Mouse (Mus musculus) kidney, postnatal 0 days (tissue): ENCODE measurements around the gene Nr2e1. TPM values are rescaled to one million over a fixed set of nuclear protein-coding genes. Genes with fewer than 3 reads are reported as not detected.

Experiments
- ATAC-seq: fragments of 200-750 bp; cut with Nextera tagmentation; replicated peaks from 2 replicates; pipeline ENCODE4 v1.8.0; 2017; ENCODE audit warnings: low read depth, moderate number of reproducible peaks, moderate TSS enrichment, moderate library complexity; ENCODE audit not compliant: low FRiP score
- DNase-seq: peaks from one replicate; pipeline ENCODE4 v3.0.0-alpha.2; 2016; ENCODE audit warnings: low spot score
- H3K27ac ChIP-seq: fragments of 300-500 bp; sonication (generic); 2 replicates; pipeline ENCODE4 v1.5.1; 2014; ENCODE audit warnings: mild to moderate bottlenecking
- H3K27me3 ChIP-seq: fragments of 300-500 bp; sonication (generic); 2 replicates; pipeline ENCODE4 v1.6.1; 2014; ENCODE audit warnings: low read length, mixed read lengths; ENCODE audit not compliant: insufficient read depth
- H3K36me3 ChIP-seq: fragments of 300-500 bp; sonication (generic); 2 replicates; pipeline ENCODE4 v1.6.1; 2014; ENCODE audit warnings: low read length, mixed read lengths; ENCODE audit not compliant: insufficient read depth
- H3K4me1 ChIP-seq: fragments of 300-500 bp; sonication (generic); replicated peaks from 2 replicates; pipeline ENCODE4 v1.6.1; 2014; ENCODE audit warnings: antibody characterized with exemption, low read length, mixed read lengths; ENCODE audit not compliant: insufficient read depth
- H3K4me2 ChIP-seq: fragments of 300-500 bp; sonication (generic); 2 replicates; pipeline ENCODE4 v1.6.1; 2014; ENCODE audit warnings: mild to moderate bottlenecking, low read length, moderate library complexity, mixed read lengths
- H3K4me3 ChIP-seq: fragments of 300-500 bp; sonication (generic); replicated peaks from 2 replicates; pipeline ENCODE4 v1.5.1; 2014; ENCODE audit warnings: low read depth, low read length
- H3K9ac ChIP-seq: fragments of 300-500 bp; sonication (generic); 2 replicates; pipeline ENCODE4 v1.6.1; 2014; ENCODE audit warnings: low read depth, low read length
- H3K9me3 ChIP-seq: fragments of 300-500 bp; sonication (generic); replicated peaks from 2 replicates; pipeline ENCODE4 v1.6.1; 2016; ENCODE audit warnings: low read length, inconsistent platforms, mixed read lengths
- CTCF ChIP-seq: IDR thresholded peaks from 2 replicates; pipeline ENCODE4 v1.5.1; 2016; ENCODE audit warnings: antibody characterized with exemption, low read depth, mild to moderate bottlenecking, moderate library complexity
- WGBS: fragments of 180-500 bp; shearing (Covaris S2); extraction: QIAGEN DNeasy Blood & Tissue Kit; methylation state at CpG from one replicate; pipeline ENCODE4 v1.1.7; 2014; 5-methylcytosine and 5-hydroxymethylcytosine counted together
- polyA plus RNA-seq: library from polyadenylated mRNA; unstranded; fragments of >200 nt; fragmentation: Nextera tagmentation; extraction: Ambion mirVana; gene quantifications from 2 replicates; pipeline ENCODE4 v1.2.1, GENCODE M21; 2015

The Nr2e1 gene
- polyA plus RNA-seq, 1 experiment from 2014 or later: not detected

DNA sequence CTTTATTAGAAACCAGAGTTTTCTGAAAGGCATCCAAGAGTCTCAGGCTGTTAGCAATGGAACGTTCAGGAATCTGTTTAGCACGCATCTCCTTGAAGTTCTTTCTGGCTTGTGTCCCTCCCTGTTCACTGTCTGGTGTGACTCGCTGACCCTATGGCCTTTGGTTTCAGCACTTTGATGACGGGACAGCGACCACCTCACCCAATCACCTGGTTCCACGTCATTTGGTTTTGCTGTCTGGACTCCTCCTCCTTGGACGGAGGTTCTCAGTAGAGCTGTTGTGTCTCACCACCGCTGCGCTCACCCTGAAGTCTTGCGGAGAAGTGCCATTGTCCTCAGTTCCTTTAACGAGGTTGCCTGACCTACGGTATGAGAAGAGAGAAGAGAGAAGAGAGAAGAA lies 21.2 kb downstream of the Nr2e1 start:
- 2% methylated on average over 12 of the region's 12 CpGs for WGBS
- Histone ChIP-seq H3K9me3 (no peaks in the 10 kb centered on the region), H3K4me1 (no peaks in the 10 kb centered on the region), H3K4me2 (no peak overlapping the region), H3K27me3 (peaks cover 25% of the 10 kb centered on the region), H3K27ac (no peak overlapping the region), H3K36me3 (no peaks in the 10 kb centered on the region), H3K4me3 (no peak overlapping the region), H3K9ac (no peak overlapping the region)
- TF ChIP-seq CTCF: no peak
- DNase-seq (peak; percentile 73), ATAC-seq (peak; percentile 73)

- Histone ChIP-seq H3K4me1 (no peaks in the 10 kb centered on the region), H3K9me3 (no peaks in the 10 kb centered on the region), H3K27me3 (peaks cover 14% of the 10 kb centered on the region; the same call in 1 of the 2 replicates), H3K4me3 (no peak overlapping the region), H3K4me2 (no peak overlapping the region), H3K27ac (no peak overlapping the region), H3K9ac (no peak overlapping the region), H3K36me3 (no peaks in the 10 kb centered on the region)
- DNase-seq (no peak), ATAC-seq (no peak)
- WGBS: 77% methylated on average over 5 of the region's 5 CpGs
- TF ChIP-seq CTCF: no peak
Observed at GRCm38 (mm10) chr10:42559581-42560200, 23.7 kb downstream of the Nr2e1 start.

DNA sequence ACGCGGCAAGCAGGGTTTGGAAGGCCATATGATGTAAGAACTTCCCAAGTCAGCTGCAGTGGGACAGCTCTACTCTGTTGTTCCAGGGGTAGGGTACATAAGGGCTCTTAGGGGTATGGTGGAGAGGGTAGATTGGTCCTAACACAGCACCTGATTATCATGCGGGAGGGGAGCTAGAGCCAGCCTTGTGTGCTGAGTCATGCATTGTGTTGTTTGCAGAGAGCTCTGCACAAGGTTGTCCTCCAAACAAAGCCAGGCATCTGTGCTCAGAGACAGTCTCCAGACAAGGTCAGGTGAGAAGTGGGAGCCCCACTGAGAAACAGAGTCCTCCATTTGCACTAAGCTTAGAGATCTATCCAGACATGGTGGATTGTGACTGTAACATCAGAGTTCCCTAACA lies 36.9 kb downstream of the Nr2e1 start:
- Histone ChIP-seq H3K4me1 (no peaks in the 10 kb centered on the region), H3K4me3 (no peak overlapping the region), H3K36me3 (no peaks in the 10 kb centered on the region), H3K27me3 (no peaks in the 10 kb centered on the region), H3K9ac (no peak overlapping the region), H3K9me3 (no peaks in the 10 kb centered on the region), H3K27ac (no peak overlapping the region), H3K4me2 (no peak overlapping the region)
- DNase-seq (no peak), ATAC-seq (no peak)
- TF ChIP-seq CTCF: no peak
- 90% methylated on average over 3 of the region's 3 CpGs for WGBS

GRCm38 (mm10) chr10:42545707-42546503 lies 37.5 kb downstream of the Nr2e1 start:
- Histone ChIP-seq H3K4me2 (no peak overlapping the region), H3K36me3 (no peaks in the 10 kb centered on the region), H3K4me1 (no peaks in the 10 kb centered on the region), H3K4me3 (no peak overlapping the region), H3K27me3 (no peaks in the 10 kb centered on the region), H3K9ac (no peak overlapping the region), H3K27ac (no peak overlapping the region), H3K9me3 (no peaks in the 10 kb centered on the region)
- no peak for TF ChIP-seq CTCF
- DNase-seq (no peak), ATAC-seq (no peak)
- 78% methylated on average over 6 of the region's 6 CpGs for WGBS

DNA sequence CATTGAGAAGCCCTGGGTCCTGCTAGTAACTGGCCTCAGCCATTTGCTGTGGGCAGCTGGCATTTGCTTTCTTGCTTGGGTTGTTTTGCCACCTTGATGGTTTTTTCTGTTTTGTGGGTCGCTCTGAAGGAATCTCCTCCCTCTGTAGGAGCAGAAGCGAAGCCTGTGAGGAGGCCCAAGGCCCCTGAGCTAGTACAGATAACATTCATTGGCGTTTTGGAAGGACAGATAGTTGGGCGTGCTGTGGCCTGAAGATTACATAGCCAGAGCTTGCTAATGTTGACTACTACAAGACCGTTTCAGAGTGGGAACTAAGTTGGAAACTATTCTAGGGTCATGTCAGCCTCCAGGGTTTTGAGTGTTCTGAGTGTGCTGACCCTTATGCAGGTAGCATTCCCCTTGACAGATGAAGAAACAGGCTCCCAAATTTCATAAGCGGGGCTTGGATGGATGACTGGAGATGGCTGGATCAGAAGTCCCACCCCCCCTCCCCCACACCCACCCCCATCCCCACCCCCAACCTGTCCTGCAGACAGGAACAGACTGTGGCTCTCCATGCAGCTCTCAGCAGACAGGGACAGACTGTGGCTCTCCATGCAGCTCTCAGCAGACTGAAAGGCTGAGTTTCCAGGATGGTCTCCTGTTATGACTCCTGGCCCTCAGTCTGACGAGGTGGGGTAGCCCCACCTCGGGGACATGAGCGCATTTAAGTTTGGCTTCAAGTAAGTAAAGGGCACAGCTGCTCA lies 45.7 kb downstream of the Nr2e1 start:
- no peaks in the 10 kb centered on the region for H3K9me3 ChIP-seq
- no peak overlapping the region for H3K4me3 ChIP-seq
- WGBS: 84% methylated on average over 9 of the region's 9 CpGs
- H3K27ac ChIP-seq: no peak overlapping the region
- H3K9ac ChIP-seq: no peak overlapping the region
- no peaks in the 10 kb centered on the region for H3K27me3 ChIP-seq
- DNase-seq: no peak
- H3K4me2 ChIP-seq: no peak overlapping the region
- no peak for ATAC-seq
- no peak for TF ChIP-seq CTCF
- H3K36me3 ChIP-seq: peaks cover 12% of the 10 kb centered on the region; the same call in 1 of the 2 replicates
- no peaks in the 10 kb centered on the region for H3K4me1 ChIP-seq

DNA sequence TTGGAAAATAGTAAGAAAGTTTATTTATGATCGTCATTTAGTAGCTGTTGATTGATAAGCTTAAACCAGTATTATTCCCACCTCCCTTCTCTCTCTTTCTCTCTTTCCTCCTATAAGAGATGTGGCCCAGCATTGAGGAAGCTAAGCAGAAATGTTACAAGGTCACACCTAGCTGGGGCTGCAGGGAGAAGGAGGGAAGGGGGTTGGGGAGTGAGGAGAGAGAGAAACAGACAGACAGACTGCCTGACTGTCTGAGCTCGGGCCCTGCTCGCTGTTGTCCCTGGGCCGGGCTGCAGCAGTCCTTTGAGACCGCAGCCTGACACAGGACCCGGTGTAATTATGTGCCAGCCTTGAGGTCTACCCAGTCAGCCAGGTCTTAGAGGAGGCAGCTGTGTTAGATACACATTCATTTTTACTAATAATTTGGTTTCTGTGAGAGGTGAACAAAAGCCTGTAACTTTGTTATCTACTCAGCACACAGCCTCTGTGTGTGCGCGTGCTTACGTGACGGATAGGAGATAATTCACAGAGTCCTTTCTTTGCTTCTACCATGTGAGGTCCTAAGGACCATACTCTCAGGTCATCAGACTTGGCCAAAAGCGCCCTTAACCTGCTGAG lies 49.5 kb downstream of the Nr2e1 start:
- Histone ChIP-seq H3K36me3 (peaks cover 19% of the 10 kb centered on the region), H3K9me3 (no peaks in the 10 kb centered on the region), H3K27ac (no peak overlapping the region), H3K4me2 (no peak overlapping the region), H3K4me1 (no peaks in the 10 kb centered on the region), H3K4me3 (no peak overlapping the region), H3K27me3 (no peaks in the 10 kb centered on the region), H3K9ac (no peak overlapping the region)
- TF ChIP-seq CTCF: no peak
- no peak for ATAC-seq
- whole genome bisulfite sequencing: 86% methylated on average over 11 of the region's 11 CpGs
- no peak for DNase-seq
